Mouse (Mus musculus) forebrain, postnatal 0 days (tissue): ENCODE results near the gene Rbm14. TPM values are rescaled to one million over a fixed set of nuclear protein-coding genes. Genes with fewer than 3 reads are reported as not detected.

Source experiments
- ATAC-seq: fragments of 200-750 bp; cut with Nextera tagmentation; 2 replicates; pipeline ENCODE4 v1.8.0; 2017; ENCODE audit warnings: mild to moderate bottlenecking, moderate library complexity
- DNase-seq: peaks from one replicate; pipeline ENCODE4 v3.0.0-alpha.2; 2015
- H3K27ac ChIP-seq: fragments of 300-500 bp; sonication (generic); 2 replicates; pipeline ENCODE4 v1.5.1; 2014; ENCODE audit warnings: low read depth, mild to moderate bottlenecking, antibody characterized with exemption, low read length, moderate library complexity, mixed read lengths
- H3K27me3 ChIP-seq: fragments of 300-500 bp; sonication (generic); 2 replicates; pipeline ENCODE4 v1.6.1; 2014; ENCODE audit warnings: mild to moderate bottlenecking, low read length, mixed read lengths; ENCODE audit not compliant: insufficient read depth
- H3K36me3 ChIP-seq: fragments of 300-500 bp; sonication (generic); 2 replicates; pipeline ENCODE4 v1.6.1; 2014; ENCODE audit warnings: mild to moderate bottlenecking, moderate library complexity; ENCODE audit not compliant: insufficient read depth
- H3K4me1 ChIP-seq: fragments of 300-500 bp; sonication (generic); 2 replicates; pipeline ENCODE4 v1.6.1; 2014; ENCODE audit warnings: antibody characterized with exemption; ENCODE audit not compliant: insufficient read depth
- H3K4me2 ChIP-seq: fragments of 300-500 bp; sonication (generic); 2 replicates; pipeline ENCODE4 v1.6.1; 2014; ENCODE audit warnings: low read depth, mild to moderate bottlenecking, moderate library complexity
- H3K4me3 ChIP-seq: fragments of 300-500 bp; sonication (generic); 2 replicates; pipeline ENCODE4 v1.5.1; 2014; ENCODE audit warnings: low read depth, low read length, mixed read lengths
- H3K9ac ChIP-seq: fragments of 300-500 bp; sonication (generic); 2 replicates; pipeline ENCODE4 v1.6.1; 2014; ENCODE audit warnings: mild to moderate bottlenecking
- H3K9me3 ChIP-seq: fragments of 300-500 bp; sonication (generic); 2 replicates; pipeline ENCODE4 v1.6.1; 2016; ENCODE audit warnings: low read length
- CTCF ChIP-seq: sonication (generic); IDR thresholded peaks from 2 replicates; pipeline ENCODE4 v1.5.1; 2016; ENCODE audit warnings: antibody characterized with exemption, control low read depth, low read depth
- WGBS: fragments of 180-500 bp; shearing (Covaris S2); extraction: QIAGEN DNeasy Blood & Tissue Kit; methylation state at CpG from one replicate; pipeline ENCODE4 v1.1.7; 2014; 5-methylcytosine and 5-hydroxymethylcytosine counted together
- polyA plus RNA-seq: library from polyadenylated mRNA; unstranded; fragments of >200 nt; fragmentation: Nextera tagmentation; extraction: Ambion mirVana; gene quantifications from 2 replicates; pipeline ENCODE4 v1.2.1, GENCODE M21; 2015
- total RNA-seq: library from RNA; depleted of rRNA; stranded (reverse); fragments of >200 nt; gene quantifications from 2 replicates; pipeline ENCODE4 v1.2.3, GENCODE M21; 2014

Gene Rbm14
- total and polyA plus RNA-seq, 2 experiments from 2014 or later: 30.9 to 45.9 TPM

DNA sequence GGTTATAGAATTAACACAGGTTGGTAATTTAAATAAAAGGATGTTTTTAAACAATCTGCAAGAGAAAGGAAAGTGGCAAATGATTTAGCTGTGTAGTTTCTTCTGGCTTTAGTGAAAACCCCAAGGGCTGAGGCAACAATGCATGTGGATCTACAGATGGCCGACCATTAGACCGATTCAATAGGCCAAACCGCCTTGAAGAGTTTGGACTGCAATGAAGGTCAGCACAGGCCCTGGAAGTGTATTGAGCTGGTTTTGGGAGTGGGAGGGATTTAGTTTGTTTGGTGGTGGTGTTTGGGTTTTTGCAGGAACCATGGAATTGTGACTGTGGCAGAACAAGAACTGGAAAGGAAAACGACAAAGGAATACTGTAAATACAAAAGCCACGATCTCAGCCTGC is 12.4 kb downstream of the Rbm14 start:
- Histone ChIP-seq H3K36me3 (peaks cover 41% of the 10 kb centered on the region), H3K4me3 (no peak overlapping the region), H3K4me1 (0 out of 2 replicates have a peak, but pooled peaks cover 4% of the 10 kb centered on the region), H3K9me3 (no peaks in the 10 kb centered on the region), H3K9ac (no peak overlapping the region), H3K27ac (no peak overlapping the region), H3K4me2 (no peak overlapping the region), H3K27me3 (no peaks in the 10 kb centered on the region)
- ATAC-seq (no peak), DNase-seq (no peak)
- 93% methylated on average over 5 of the region's 5 CpGs for WGBS
- TF ChIP-seq CTCF: no peak

DNA sequence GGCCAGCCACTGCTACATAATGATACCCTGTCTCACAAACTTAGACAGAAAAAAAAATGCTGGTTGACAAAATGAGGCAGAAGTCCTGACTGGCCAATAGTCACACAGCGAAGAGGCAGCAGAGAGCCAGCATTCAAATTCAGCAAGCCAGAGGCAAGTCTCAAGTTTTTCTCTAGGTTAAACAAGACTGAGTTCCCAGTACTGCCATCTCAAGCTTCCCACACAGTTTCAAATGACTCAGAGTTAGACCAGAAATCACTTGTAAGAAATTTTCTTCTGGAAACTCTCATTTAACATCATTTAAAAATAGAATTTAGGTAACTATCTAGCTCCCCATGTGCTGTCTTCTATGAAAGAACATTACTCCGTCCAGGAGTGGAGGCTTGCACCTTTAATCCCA is 13.6 kb downstream of the Rbm14 start:
- Histone ChIP-seq H3K4me3 (no peak overlapping the region), H3K4me1 (0 out of 2 replicates have a peak, but pooled peaks cover 4% of the 10 kb centered on the region), H3K9ac (no peak overlapping the region), H3K9me3 (no peaks in the 10 kb centered on the region), H3K4me2 (no peak overlapping the region), H3K27ac (no peak overlapping the region), H3K36me3 (peaks cover 33% of the 10 kb centered on the region), H3K27me3 (no peaks in the 10 kb centered on the region)
- DNase-seq (no peak), ATAC-seq (no peak)
- WGBS: 93% methylated on average over 2 of the region's 2 CpGs
- TF ChIP-seq CTCF: no peak

GRCm38 (mm10) chr19:4795929-4796328 is 15.5 kb downstream of the Rbm14 start:
- no peaks in the 10 kb centered on the region for H3K9me3 ChIP-seq
- H3K27me3 ChIP-seq: no peaks in the 10 kb centered on the region
- no peak overlapping the region for H3K27ac ChIP-seq
- no peak for ATAC-seq
- WGBS: 77% methylated on average over 1 of the region's 1 CpGs
- TF ChIP-seq CTCF: no peak
- H3K4me3 ChIP-seq: no peak overlapping the region
- H3K9ac ChIP-seq: no peak overlapping the region
- DNase-seq: no peak
- peaks cover 9% of the 10 kb centered on the region; the same call in 1 of the 2 replicates for H3K4me1 ChIP-seq
- peaks cover 25% of the 10 kb centered on the region for H3K36me3 ChIP-seq
- no peak overlapping the region for H3K4me2 ChIP-seq

- H3K9me3 ChIP-seq: no peaks in the 10 kb centered on the region
- H3K36me3 ChIP-seq: peaks cover 20% of the 10 kb centered on the region
- H3K27ac ChIP-seq: peak within 1 kb of the TSS; percentile 82
- H3K27me3 ChIP-seq: no peaks in the 10 kb centered on the region
- DNase-seq: peak; percentile 98
- under 1% methylated on average over 31 of the region's 31 CpGs for WGBS
- H3K9ac ChIP-seq: peak within 1 kb of the TSS; percentile 72
- H3K4me2 ChIP-seq: peak within 1 kb of the TSS; percentile 60
- ATAC-seq: peak; percentile 99
- no peak for TF ChIP-seq CTCF
- H3K4me3 ChIP-seq: peak within 1 kb of the TSS; percentile 72
- H3K4me1 ChIP-seq: peaks cover 18% of the 10 kb centered on the region
Observed at GRCm38 (mm10) chr19:4793831-4794422, 17.5 kb downstream of the Rbm14 start, which contains the start of gene Rbm4. Gene Rbm4 (minus strand): TSS chr19:4793901.

GRCm38 (mm10) chr19:4793281-4793830 is 18.1 kb downstream of the Rbm14 start:
- no peaks in the 10 kb centered on the region for H3K9me3 ChIP-seq
- H3K4me2 ChIP-seq: peak overlapping the region; percentile 60
- peaks cover 16% of the 10 kb centered on the region for H3K36me3 ChIP-seq
- peak; percentile 36 for ATAC-seq
- peak overlapping the region; percentile 72 for H3K4me3 ChIP-seq
- peak overlapping the region; percentile 72 for H3K9ac ChIP-seq
- no peaks in the 10 kb centered on the region for H3K27me3 ChIP-seq
- peak overlapping the region; percentile 82 for H3K27ac ChIP-seq
- under 1% methylated on average over 16 of the region's 16 CpGs for WGBS
- no peak for DNase-seq
- TF ChIP-seq CTCF: no peak
- peaks cover 18% of the 10 kb centered on the region for H3K4me1 ChIP-seq

- no peak for ATAC-seq
- Histone ChIP-seq H3K27ac (no peak overlapping the region), H3K27me3 (no peaks in the 10 kb centered on the region), H3K4me1 (peaks cover 9% of the 10 kb centered on the region), H3K36me3 (peaks cover 59% of the 10 kb centered on the region), H3K4me3 (no peak overlapping the region), H3K9ac (no peak overlapping the region), H3K9me3 (no peaks in the 10 kb centered on the region), H3K4me2 (no peak overlapping the region)
- no peak for DNase-seq
- WGBS: 95% methylated on average over 2 of the region's 2 CpGs
- no peak for TF ChIP-seq CTCF
Observed at GRCm38 (mm10) chr19:4786313-4786712, 25.1 kb downstream of the Rbm14 start.

DNA sequence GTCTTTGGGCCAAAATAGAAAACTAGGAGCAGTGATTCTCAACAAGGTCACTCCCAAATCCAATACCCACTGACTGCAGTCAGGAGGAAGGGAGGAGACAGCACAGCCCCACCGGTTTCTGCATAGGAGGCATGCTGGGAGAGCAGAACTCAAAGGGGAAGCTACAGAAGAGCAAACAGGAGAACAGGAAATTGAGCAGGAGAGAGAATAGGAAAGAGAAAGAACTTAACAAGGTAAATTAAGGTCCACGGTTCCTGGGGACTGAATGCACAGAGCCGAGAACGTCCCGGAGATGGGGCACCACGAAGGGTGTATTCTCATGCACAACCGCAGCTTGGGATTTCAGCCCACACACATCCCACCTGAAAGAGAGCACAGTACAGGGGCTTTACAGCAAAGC is 26.2 kb downstream of the Rbm14 start:
- Histone ChIP-seq H3K27me3 (no peaks in the 10 kb centered on the region), H3K9ac (no peak overlapping the region), H3K4me1 (peaks cover 3% of the 10 kb centered on the region; the same call in 1 of the 2 replicates), H3K27ac (no peak overlapping the region), H3K9me3 (no peaks in the 10 kb centered on the region), H3K4me2 (no peak overlapping the region), H3K4me3 (no peak overlapping the region), H3K36me3 (peaks cover 55% of the 10 kb centered on the region)
- TF ChIP-seq CTCF: no peak
- ATAC-seq: no peak
- whole genome bisulfite sequencing: 90% methylated on average over 7 of the region's 7 CpGs
- DNase-seq: no peak
